8 mouse cellular contexts compared by ENCODE assay signal in genomic region chr13:93967138-93967537, GRCm38 (mm10).
DNase-seq lines count a peak whose midpoint lies in the region; ATAC-seq and TF ChIP-seq lines count a peak whose summit lies in the region.

No protein-coding gene starts in this region.

- WGBS in hindbrain, postnatal 0 days = 24% methylated on average over 9 of the region's 9 CpGs
- WGBS in hindbrain, embryonic 11.5 days = 49% methylated on average over 9 of the region's 9 CpGs
- WGBS in limb, embryonic 10.5 days = 68% methylated on average over 9 of the region's 9 CpGs

- no peak overlapping the region for H3K27ac ChIP-seq in hindbrain, postnatal 0 days
- H3K27ac ChIP-seq in hindbrain, embryonic 11.5 days (ENCODE audit: low read depth, low read length) = no peak overlapping the region
- H3K27ac ChIP-seq in limb, embryonic 10.5 days = peak overlapping the region; percentile 68

- no peak for TF ChIP-seq POLR2A in brain, embryonic 14.5 days (IDR thresholded peaks at IDR 0.05; ENCODE audit: borderline replicate concordance, extremely low read depth, insufficient read depth, insufficient read length, poor library complexity, severe bottlenecking)

- H3K4me3 ChIP-seq in hindbrain, postnatal 0 days (ENCODE audit: low read length) = no peak overlapping the region
- H3K4me3 ChIP-seq in hindbrain, embryonic 11.5 days (ENCODE audit: low read depth, low read length) = no peak overlapping the region
- no peak overlapping the region for H3K4me3 ChIP-seq in limb, embryonic 10.5 days

- ATAC-seq in hindbrain, postnatal 0 days = peak; percentile 88
- no peak for ATAC-seq in hindbrain, embryonic 11.5 days (ENCODE audit: low FRiP score)
- ATAC-seq in activated CD4-positive, CD25-positive, alpha-beta regulatory T cell, adult 4 months = no peak
- no peak for ATAC-seq in CD4-positive, CD25-positive, alpha-beta regulatory T cell, adult 4 months

- H3K27me3 ChIP-seq in hindbrain, postnatal 0 days (ENCODE audit: insufficient read depth, low read length) = no peaks in the 10 kb centered on the region
- no peaks in the 10 kb centered on the region for H3K27me3 ChIP-seq in hindbrain, embryonic 11.5 days (ENCODE audit: control insufficient read depth, insufficient read depth, low read length)
- H3K27me3 ChIP-seq in limb, embryonic 10.5 days (ENCODE audit: low read depth, poor library complexity, severe bottlenecking) = no peaks in the 10 kb centered on the region

- DNase-seq in hindbrain, postnatal 0 days (ENCODE audit: low spot score) = peak; percentile 68
- no peak for DNase-seq in hindbrain, embryonic 11.5 days (ENCODE audit: low spot score)
- peak; percentile 73 for DNase-seq in brain, embryonic 14.5 days (ENCODE audit: low read depth)
- peak; percentile 15 to 65 for DNase-seq in frontal cortex, adult 2 months (ENCODE audit: extremely low spot score in 1 of 2, low spot score in 1 of 2)
- DNase-seq in limb, embryonic 10.5 days (ENCODE audit: low spot score) = no peak
- peak; percentile 64 for DNase-seq in testis, postnatal 10 days (ENCODE audit: low spot score)

- no peak overlapping the region for H3K4me2 ChIP-seq in hindbrain, postnatal 0 days (ENCODE audit: low read depth, low read length)
- no peak overlapping the region for H3K4me2 ChIP-seq in hindbrain, embryonic 11.5 days (replicated peaks; ENCODE audit: low read depth, low read length)

- no peaks in the 10 kb centered on the region; the same call in 1 of the 2 replicates for H3K9me3 ChIP-seq in hindbrain, postnatal 0 days (ENCODE audit: low read length)
- no peaks in the 10 kb centered on the region for H3K9me3 ChIP-seq in hindbrain, embryonic 11.5 days (ENCODE audit: control insufficient read depth, low read length)
- no peaks in the 10 kb centered on the region for H3K9me3 ChIP-seq in limb, embryonic 10.5 days (replicated peaks)

- peaks cover 8% of the 10 kb centered on the region; the same call in 1 of the 2 replicates for H3K4me1 ChIP-seq in hindbrain, postnatal 0 days (ENCODE audit: insufficient read depth, low read length)
- no peaks in the 10 kb centered on the region for H3K4me1 ChIP-seq in hindbrain, embryonic 11.5 days (replicated peaks; ENCODE audit: control insufficient read depth, insufficient read depth, low read length)
- H3K4me1 ChIP-seq in limb, embryonic 10.5 days = peaks cover 28% of the 10 kb centered on the region

- H3K36me3 ChIP-seq in hindbrain, postnatal 0 days (ENCODE audit: insufficient read depth, low read length) = no peaks in the 10 kb centered on the region
- H3K36me3 ChIP-seq in hindbrain, embryonic 11.5 days (ENCODE audit: control insufficient read depth, insufficient read depth, low read length) = no peaks in the 10 kb centered on the region
- H3K36me3 ChIP-seq in limb, embryonic 10.5 days = no peaks in the 10 kb centered on the region

- no peak overlapping the region for H3K9ac ChIP-seq in hindbrain, postnatal 0 days (replicated peaks; ENCODE audit: low read length)
- H3K9ac ChIP-seq in hindbrain, embryonic 11.5 days (ENCODE audit: low read depth, low read length) = no peak overlapping the region

- no peak for TF ChIP-seq CTCF in hindbrain, postnatal 0 days (IDR thresholded peaks at IDR 0.05; ENCODE audit: low read depth)
- TF ChIP-seq CTCF in brain, embryonic 14.5 days (IDR thresholded peaks at IDR 0.05; ENCODE audit: borderline replicate concordance, extremely low read depth, insufficient read depth, insufficient read length) = no peak

Comparison
In these comparisons a context has a peak if more than half of its experiments do, and no peak if none do; other contexts are left out.
1. DNase-seq: peak in hindbrain, postnatal 0 days (single experiment), brain, embryonic 14.5 days (single experiment), frontal cortex, adult 2 months (2 of 2) and testis, postnatal 10 days (single experiment); none in hindbrain, embryonic 11.5 days (single experiment) and limb, embryonic 10.5 days (single experiment).